10 mouse cellular contexts compared by ENCODE assay signal in the genomic region with DNA sequence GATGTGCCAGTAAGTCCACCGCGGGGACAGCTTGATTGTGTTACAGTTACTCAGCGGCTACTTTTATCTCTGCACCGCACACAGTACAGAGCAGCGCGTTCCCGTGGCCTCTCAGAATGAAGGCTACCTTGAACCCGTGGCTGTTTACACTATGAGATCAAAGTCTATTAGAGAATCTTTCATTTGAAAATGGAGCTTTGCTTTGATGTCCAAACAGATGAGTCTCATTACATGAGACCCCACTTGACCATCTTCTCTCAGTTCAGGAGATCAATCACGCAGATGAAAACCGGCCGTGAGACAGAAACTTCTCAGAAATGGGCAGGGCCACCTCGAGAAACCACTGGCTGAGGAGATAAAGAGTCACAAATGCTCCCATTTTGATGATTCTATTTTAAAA. TPM values are rescaled to one million over a fixed set of nuclear protein-coding genes. Genes with fewer than 3 reads are reported as not detected.
DNase-seq lines count a peak whose midpoint lies in the region; ATAC-seq and TF ChIP-seq lines count a peak whose summit lies in the region.
"Had no signal": no experiment of that assay in that cellular context is flagged by ENCODE, and none has a peak within 500 bp of the region (broad histone marks: within the 10 kb centered on the region; RNA-seq: fewer than 3 reads in every experiment).

No protein-coding gene starts in this region.

- peak overlapping the region; percentile 10; the same call in 1 of the 2 replicates for H3K4me2 ChIP-seq in hindbrain, embryonic 16.5 days (ENCODE audit: low read length)
- no peak overlapping the region for H3K4me2 ChIP-seq in hindbrain, postnatal 0 days (ENCODE audit: low read depth, low read length)
- H3K4me2 ChIP-seq in liver, embryonic 16.5 days (ENCODE audit: low read depth, low read length): peak overlapping the region; percentile 91

- WGBS in hindbrain, embryonic 16.5 days: 62% methylated on average over 12 of the region's 12 CpGs
- 66% methylated on average over 12 of the region's 12 CpGs for WGBS in hindbrain, postnatal 0 days
- 11% methylated on average over 12 of the region's 12 CpGs for WGBS in liver, embryonic 16.5 days (ENCODE audit: insufficient replicate concordance)

- H3K4me1 ChIP-seq in hindbrain, embryonic 16.5 days (ENCODE audit: control insufficient read depth, insufficient read depth, low read depth, low read length): peaks cover 2% of the 10 kb centered on the region; the same call in 1 of the 2 replicates
- no peaks in the 10 kb centered on the region for H3K4me1 ChIP-seq in hindbrain, postnatal 0 days (ENCODE audit: insufficient read depth, low read length)
- peaks cover 16% of the 10 kb centered on the region for H3K4me1 ChIP-seq in liver, embryonic 16.5 days (ENCODE audit: control insufficient read depth, low read depth, low read length)

- no peaks in the 10 kb centered on the region for H3K9me3 ChIP-seq in hindbrain, embryonic 16.5 days (ENCODE audit: control insufficient read depth, low read length)
- no peaks in the 10 kb centered on the region for H3K9me3 ChIP-seq in hindbrain, postnatal 0 days (ENCODE audit: low read length)
- H3K9me3 ChIP-seq in liver, embryonic 16.5 days (replicated peaks; ENCODE audit: control insufficient read depth, low read length): no peaks in the 10 kb centered on the region

- 0 out of 2 replicates have a peak, but pooled peaks have one; percentile 40 for ATAC-seq in hindbrain, embryonic 16.5 days
- ATAC-seq in hindbrain, postnatal 0 days: no peak
- peak; percentile 57; the same call in 1 of the 2 replicates for ATAC-seq in erythroid progenitor cell, adult 5-6 weeks (replicated peaks; ENCODE audit: low FRiP score, poor library complexity, severe bottlenecking)
- ATAC-seq in liver, embryonic 16.5 days (ENCODE audit: low read depth): peak; percentile 87

- no peak for TF ChIP-seq CTCF in hindbrain, postnatal 0 days (IDR thresholded peaks at IDR 0.05; ENCODE audit: low read depth)
- TF ChIP-seq CTCF in layer of hippocampus, adult 2 months (conservative IDR thresholded peaks at IDR 0.05): no peak

- no peak overlapping the region for H3K4me3 ChIP-seq in hindbrain, embryonic 16.5 days (ENCODE audit: low read length)
- H3K4me3 ChIP-seq in hindbrain, postnatal 0 days (ENCODE audit: low read length): no peak overlapping the region
- peak overlapping the region; percentile 52 for H3K4me3 ChIP-seq in liver, embryonic 16.5 days (ENCODE audit: low read depth, low read length)
- no peak overlapping the region for H3K4me3 ChIP-seq in layer of hippocampus, adult 2 months
- H3K4me3 ChIP-seq: myocyte had no signal

- H3K27me3 ChIP-seq in hindbrain, embryonic 16.5 days (replicated peaks; ENCODE audit: control insufficient read depth, insufficient read depth, low read length): no peaks in the 10 kb centered on the region
- H3K27me3 ChIP-seq in hindbrain, postnatal 0 days (ENCODE audit: insufficient read depth, low read length): no peaks in the 10 kb centered on the region
- no peaks in the 10 kb centered on the region for H3K27me3 ChIP-seq in liver, embryonic 16.5 days (ENCODE audit: control insufficient read depth, insufficient read depth, low read depth, low read length)

- no peak overlapping the region for H3K9ac ChIP-seq in hindbrain, embryonic 16.5 days (ENCODE audit: low read depth, low read length)
- H3K9ac ChIP-seq in hindbrain, postnatal 0 days (replicated peaks; ENCODE audit: low read length): no peak overlapping the region
- H3K9ac ChIP-seq in liver, embryonic 16.5 days (ENCODE audit: low read depth, low read length): peak overlapping the region; percentile 18; the same call in 1 of the 2 replicates

- no peak for DNase-seq in hindbrain, postnatal 0 days (ENCODE audit: low spot score)
- peak; percentile 67 for DNase-seq in c-Kit-positive CD71-positive TER-119-negative erythroid progenitor cells, embryonic 14.5 days (ENCODE audit: low read depth)
- no peak for DNase-seq in gastrocnemius, postnatal 4 days (ENCODE audit: low spot score in 2 of 2)
- DNase-seq in left cerebral cortex, adult 8-10 months (ENCODE audit: low spot score in 2 of 2): no peak
- no peak for DNase-seq in layer of hippocampus, adult 2 months (ENCODE audit: low spot score in 2 of 2)

- H3K27ac ChIP-seq in hindbrain, embryonic 16.5 days (ENCODE audit: low read depth, low read length): no peak overlapping the region
- H3K27ac ChIP-seq in hindbrain, postnatal 0 days: no peak overlapping the region
- peak overlapping the region; percentile 74 for H3K27ac ChIP-seq in liver, embryonic 16.5 days (ENCODE audit: low read length)
- H3K27ac ChIP-seq in layer of hippocampus, adult 2 months: no peak overlapping the region

- no peaks in the 10 kb centered on the region for H3K36me3 ChIP-seq in hindbrain, embryonic 16.5 days (ENCODE audit: control insufficient read depth, insufficient read depth, low read length)
- H3K36me3 ChIP-seq in hindbrain, postnatal 0 days (ENCODE audit: insufficient read depth, low read length): no peaks in the 10 kb centered on the region
- H3K36me3 ChIP-seq in liver, embryonic 16.5 days (ENCODE audit: control insufficient read depth, insufficient read depth): no peaks in the 10 kb centered on the region

RNA-seq across cellular contexts. Expression of a gene that starts 23.8 kb away (rescaled TPM):
- polyA plus RNA-seq in hindbrain, embryonic 16.5 days (2015; fragmentation: Nextera tagmentation; extraction: Ambion mirVana): not detected in 2 replicates
- total RNA-seq in hindbrain, postnatal 0 days (2014; rRNA removed): 0.10 TPM in 1 of 2 replicates, not detected in the other
- not detected in 2 replicates for polyA plus RNA-seq in hindbrain, postnatal 0 days (2015; fragmentation: Nextera tagmentation; extraction: Ambion mirVana)
- total RNA-seq in erythroid progenitor cell, adult 5-6 weeks (2015; ENCODE audit: low replicate concordance): not detected in 2 replicates
- not detected in 2 replicates for total RNA-seq in erythroid progenitor cell, adult 5-6 weeks (2017; ENCODE audit: low replicate concordance)
- not detected in 2 replicates for polyA plus RNA-seq in liver, embryonic 16.5 days (2015; fragmentation: Nextera tagmentation; extraction: Ambion mirVana)
- total RNA-seq in gastrocnemius, postnatal 4 days (2021): not detected
- total RNA-seq in left cerebral cortex, adult 8-10 months (2022): not detected
- not detected for total RNA-seq in layer of hippocampus, adult 2 months (2021)
- total RNA-seq: layer of hippocampus, postnatal 36 days had no signal
